Mouse (Mus musculus) liver, embryonic 14.5 days (tissue): ENCODE measurements at regions not wholly inside any gene's neighbourhood (a gene's known extent, or its start where the extent isn't known, plus 50 kb on each side); places are given as distances from the start of the nearest gene placed in this dataset.

Source experiments
- ATAC-seq: fragments of 200-750 bp; cut with Nextera tagmentation; 2 replicates; pipeline ENCODE4 v1.8.0; 2017; ENCODE audit warnings: moderate number of reproducible peaks, mild to moderate bottlenecking, moderate library complexity; ENCODE audit not compliant: insufficient read depth
- DNase-seq, 3 experiments: peaks; one replicate each; pipeline ENCODE4 v3.0.0-alpha.2; 2012 to 2013; ENCODE audit warnings: low read depth in 3 of 3, low spot score in 3 of 3
- H3K27ac ChIP-seq: fragments of 300-500 bp; sonication (generic); 2 replicates; pipeline ENCODE4 v1.5.1; 2014; ENCODE audit warnings: moderate library complexity, mild to moderate bottlenecking, control low read depth, inconsistent platforms
- H3K27me3 ChIP-seq: fragments of 300-500 bp; sonication (generic); 2 replicates; pipeline ENCODE4 v1.6.1; 2014; ENCODE audit warnings: mild to moderate bottlenecking, low read length, moderate library complexity; ENCODE audit not compliant: control insufficient read depth, insufficient read depth
- H3K36me3 ChIP-seq: fragments of 300-500 bp; sonication (generic); replicated peaks from 2 replicates; pipeline ENCODE4 v1.6.1; 2014; ENCODE audit warnings: low read depth; ENCODE audit not compliant: control insufficient read depth, insufficient read depth
- H3K4me1 ChIP-seq, 2 experiments: fragments of 200-500 bp in 1 of 2; fragments of 300-500 bp in 1 of 2; sonication (generic) in 1 of 2; replicated peaks; 2 replicates each; pipeline ENCODE4 v1.6.1; 2012 to 2014; ENCODE audit warnings: antibody characterized with exemption in 1 of 2, inconsistent platforms in 1 of 2, low read length in 1 of 2; ENCODE audit not compliant: control insufficient read depth in 2 of 2, insufficient read depth in 2 of 2
- H3K4me2 ChIP-seq: fragments of 300-500 bp; sonication (generic); 2 replicates; pipeline ENCODE4 v1.6.1; 2014; ENCODE audit warnings: low read depth, mild to moderate bottlenecking, control low read depth, moderate library complexity
- H3K4me3 ChIP-seq, 2 experiments: fragments of 200-500 bp in 1 of 2; fragments of 300-500 bp in 1 of 2; sonication (generic) in 1 of 2; 2 replicates each; pipeline ENCODE4 v1.5.1; 2012 to 2014; ENCODE audit warnings: low read depth in 2 of 2, low read length in 2 of 2, mild to moderate bottlenecking in 2 of 2, control low read depth in 1 of 2, inconsistent platforms in 1 of 2, moderate library complexity in 1 of 2; ENCODE audit not compliant: insufficient read depth in 1 of 2
- H3K9ac ChIP-seq: fragments of 300-500 bp; sonication (generic); replicated peaks from 2 replicates; pipeline ENCODE4 v1.6.1; 2014; ENCODE audit warnings: mild to moderate bottlenecking, control low read depth, moderate library complexity
- H3K9me3 ChIP-seq: fragments of 300-500 bp; sonication (generic); 2 replicates; pipeline ENCODE4 v1.6.1; 2016; ENCODE audit warnings: low read length, mixed read lengths; ENCODE audit not compliant: control insufficient read depth
- CTCF ChIP-seq: IDR thresholded peaks from 2 replicates; pipeline ENCODE4 v1.5.1; 2016; ENCODE audit warnings: antibody characterized with exemption, low read depth, control low read depth
- EP300 ChIP-seq: IDR thresholded peaks from 2 replicates; pipeline ENCODE4 v1.6.1; 2016; ENCODE audit warnings: antibody characterized with exemption, low read depth
- WGBS: fragments of 180-500 bp; shearing (Covaris S2); extraction: QIAGEN DNeasy Blood & Tissue Kit; methylation state at CpG from one replicate; pipeline ENCODE4 v1.1.7; 2014; ENCODE audit not compliant: insufficient replicate concordance; 5-methylcytosine and 5-hydroxymethylcytosine counted together

- H3K27ac ChIP-seq, result no peak overlapping the region
- H3K4me2 ChIP-seq, result no peak overlapping the region
- no peak overlapping the region for H3K9ac ChIP-seq
- ATAC-seq (no peak), DNase-seq (no peak)
- H3K36me3 ChIP-seq, result no peaks in the 10 kb centered on the region
- WGBS, result 71% methylated on average over 8 of the region's 8 CpGs
- no peaks in the 10 kb centered on the region for H3K4me1 ChIP-seq
- TF ChIP-seq EP300 (no peak), CTCF (no peak)
- H3K4me3 ChIP-seq, result no peak overlapping the region
- no peaks in the 10 kb centered on the region for H3K27me3 ChIP-seq
- H3K9me3 ChIP-seq, result no peaks in the 10 kb centered on the region
Observed at GRCm38 (mm10) chr17:45322842-45323241, 110.7 kb downstream of the Cdc5l start.

- Histone ChIP-seq H3K4me2 (no peak overlapping the region), H3K36me3 (no peaks in the 10 kb centered on the region), H3K9me3 (no peaks in the 10 kb centered on the region), H3K4me3 (no peak overlapping the region), H3K9ac (no peak overlapping the region), H3K27ac (no peak overlapping the region), H3K4me1 (no peaks in the 10 kb centered on the region), H3K27me3 (no peaks in the 10 kb centered on the region)
- WGBS, result 47% methylated on average over 7 of the region's 7 CpGs
- no peak for TF ChIP-seq EP300
- TF ChIP-seq CTCF, result no peak
- no peak for DNase-seq
- ATAC-seq, result no peak
Observed at GRCm38 (mm10) chr17:45320074-45320473, 113.5 kb downstream of the Cdc5l start.

GRCm38 (mm10) chr17:45318211-45319076 lies 115.1 kb downstream of the Cdc5l start:
- Histone ChIP-seq H3K9me3 (no peaks in the 10 kb centered on the region), H3K4me3 (no peak overlapping the region), H3K9ac (no peak overlapping the region), H3K4me2 (no peak overlapping the region), H3K4me1 (no peaks in the 10 kb centered on the region), H3K36me3 (no peaks in the 10 kb centered on the region), H3K27me3 (no peaks in the 10 kb centered on the region), H3K27ac (no peak overlapping the region)
- DNase-seq (no peak), ATAC-seq (no peak)
- TF ChIP-seq CTCF (no peak), EP300 (no peak)
- 63% methylated on average over 25 of the region's 25 CpGs for WGBS

- ATAC-seq (no peak), DNase-seq (no peak)
- no peak overlapping the region for H3K9ac ChIP-seq
- no peaks in the 10 kb centered on the region for H3K27me3 ChIP-seq
- H3K9me3 ChIP-seq, result no peaks in the 10 kb centered on the region
- no peaks in the 10 kb centered on the region for H3K36me3 ChIP-seq
- H3K27ac ChIP-seq, result no peak overlapping the region
- TF ChIP-seq EP300, result no peak
- TF ChIP-seq CTCF, result no peak
- 43% methylated on average over 5 of the region's 5 CpGs for WGBS
- H3K4me3 ChIP-seq, result no peak overlapping the region
- no peaks in the 10 kb centered on the region for H3K4me1 ChIP-seq
- H3K4me2 ChIP-seq, result no peak overlapping the region
Observed at GRCm38 (mm10) chr17:45312510-45313266, 120.8 kb downstream of the Cdc5l start.

DNA sequence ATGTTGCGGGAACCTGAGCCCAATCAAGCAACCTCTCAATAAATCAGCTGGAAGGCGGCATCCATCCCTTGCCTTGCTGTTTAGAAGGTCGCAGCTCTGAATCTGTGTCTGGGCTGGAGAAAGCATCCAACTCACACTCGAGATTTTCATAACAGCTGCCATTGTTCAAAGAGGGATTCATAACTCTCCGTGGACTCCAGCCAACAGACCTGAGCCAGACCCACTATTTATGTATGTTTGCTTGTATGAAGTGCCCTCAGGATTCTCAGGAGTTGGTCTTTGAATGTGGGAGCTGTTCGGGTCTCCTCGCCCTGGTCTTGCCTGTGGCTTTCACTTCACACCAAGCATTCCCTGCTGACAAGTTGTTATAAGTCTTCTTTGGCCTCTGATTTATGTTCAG lies 127.0 kb downstream of the Cdc5l start:
- WGBS, result 53% methylated on average over 7 of the region's 7 CpGs
- no peak for TF ChIP-seq EP300
- TF ChIP-seq CTCF, result no peak
- ATAC-seq, result no peak
- DNase-seq, result no peak
- no peak overlapping the region for H3K27ac ChIP-seq
- no peaks in the 10 kb centered on the region for H3K4me1 ChIP-seq
- H3K9ac ChIP-seq, result no peak overlapping the region
- H3K4me3 ChIP-seq, result no peak overlapping the region
- no peaks in the 10 kb centered on the region for H3K9me3 ChIP-seq
- H3K27me3 ChIP-seq, result no peaks in the 10 kb centered on the region
- H3K36me3 ChIP-seq, result no peaks in the 10 kb centered on the region
- H3K4me2 ChIP-seq, result no peak overlapping the region
